Mouse (Mus musculus) heart, embryonic 15.5 days (tissue): Measurements from ENCODE around the gene Rtn4rl1. TPM values are rescaled to one million over a fixed set of nuclear protein-coding genes. Genes with fewer than 3 reads are reported as not detected.

ENCODE experiments used
- ATAC-seq: fragments of 200-750 bp; cut with Nextera tagmentation; replicated peaks from 2 replicates; pipeline ENCODE4 v1.8.0; 2017; ENCODE audit warnings: low read depth, moderate TSS enrichment; ENCODE audit not compliant: insufficient number of reproducible peaks, insufficient read depth, low FRiP score
- H3K27ac ChIP-seq: fragments of 300-500 bp; sonication (generic); 2 replicates; pipeline ENCODE4 v1.5.1; 2015; ENCODE audit warnings: mild to moderate bottlenecking, inconsistent platforms
- H3K27me3 ChIP-seq: fragments of 300-500 bp; sonication (generic); 2 replicates; pipeline ENCODE4 v1.6.1; 2015; ENCODE audit warnings: inconsistent platforms
- H3K36me3 ChIP-seq: fragments of 300-500 bp; sonication (generic); 2 replicates; pipeline ENCODE4 v1.6.1; 2015; ENCODE audit warnings: mild to moderate bottlenecking, inconsistent platforms
- H3K4me1 ChIP-seq: fragments of 300-500 bp; sonication (generic); replicated peaks from 2 replicates; pipeline ENCODE4 v1.6.1; 2015; ENCODE audit warnings: inconsistent platforms
- H3K4me2 ChIP-seq: fragments of 300-500 bp; sonication (generic); 2 replicates; pipeline ENCODE4 v1.6.1; 2015; ENCODE audit warnings: inconsistent platforms, mild to moderate bottlenecking, moderate library complexity
- H3K4me3 ChIP-seq: fragments of 300-500 bp; sonication (generic); 2 replicates; pipeline ENCODE4 v1.5.1; 2015; ENCODE audit warnings: mild to moderate bottlenecking, inconsistent platforms
- H3K9ac ChIP-seq: fragments of 300-500 bp; sonication (generic); 2 replicates; pipeline ENCODE4 v1.6.1; 2015; ENCODE audit warnings: mild to moderate bottlenecking, inconsistent platforms
- H3K9me3 ChIP-seq: fragments of 300-500 bp; sonication (generic); replicated peaks from 2 replicates; pipeline ENCODE4 v1.6.1; 2016; ENCODE audit warnings: inconsistent platforms
- WGBS: fragments of 180-500 bp; shearing (Covaris S2); methylation state at CpG from one replicate; pipeline ENCODE4 v1.1.7; 2015; ENCODE audit warnings: mixed read lengths; 5-methylcytosine and 5-hydroxymethylcytosine counted together
- polyA plus RNA-seq: library from polyadenylated mRNA; unstranded; fragments of >200 nt; fragmentation: Nextera tagmentation; extraction: Ambion mirVana; gene quantifications from 2 replicates; pipeline ENCODE4 v1.2.1, GENCODE M21; 2015

Gene Rtn4rl1
- polyA plus RNA-seq, 1 experiment from 2014 or later = 12.4 TPM

GRCm38 (mm10) chr11:75268492-75268891, 74.9 kb downstream of the Rtn4rl1 start:
- ATAC-seq = no peak
- Histone ChIP-seq H3K27me3 (no peaks in the 10 kb centered on the region), H3K27ac (peak overlapping the region; percentile 46; the same call in 1 of the 2 replicates), H3K4me2 (no peak overlapping the region), H3K4me1 (peaks cover 49% of the 10 kb centered on the region), H3K9me3 (no peaks in the 10 kb centered on the region), H3K4me3 (no peak overlapping the region), H3K9ac (no peak overlapping the region), H3K36me3 (0 out of 2 replicates have a peak, but pooled peaks cover 4% of the 10 kb centered on the region)
- WGBS = 31% methylated on average over 5 of the region's 5 CpGs

DNA sequence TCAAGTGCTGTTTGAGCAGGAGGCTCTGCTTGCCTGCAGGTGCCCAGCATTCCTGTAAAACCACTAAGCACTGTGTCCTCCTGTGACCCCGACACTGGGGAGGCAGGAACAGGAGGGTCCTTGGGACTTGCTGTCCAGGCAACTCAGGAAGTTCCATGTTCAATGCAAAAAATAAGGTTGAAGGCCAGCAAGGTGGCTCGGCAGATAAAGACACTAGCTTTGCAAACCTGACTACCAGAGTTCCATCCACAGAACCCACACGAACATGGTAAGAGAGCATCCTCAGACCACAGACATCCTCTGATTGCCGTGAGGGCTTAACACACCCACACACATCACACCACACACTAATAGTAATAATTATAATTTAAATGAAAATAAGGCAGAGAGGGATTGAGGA, 75.6 kb downstream of the Rtn4rl1 start:
- Histone ChIP-seq H3K4me2 (no peak overlapping the region), H3K4me3 (no peak overlapping the region), H3K27ac (no peak overlapping the region), H3K4me1 (peaks cover 51% of the 10 kb centered on the region), H3K9me3 (no peaks in the 10 kb centered on the region), H3K9ac (no peak overlapping the region), H3K27me3 (no peaks in the 10 kb centered on the region), H3K36me3 (0 out of 2 replicates have a peak, but pooled peaks cover 4% of the 10 kb centered on the region)
- WGBS = 66% methylated on average over 4 of the region's 4 CpGs
- ATAC-seq = no peak

DNA sequence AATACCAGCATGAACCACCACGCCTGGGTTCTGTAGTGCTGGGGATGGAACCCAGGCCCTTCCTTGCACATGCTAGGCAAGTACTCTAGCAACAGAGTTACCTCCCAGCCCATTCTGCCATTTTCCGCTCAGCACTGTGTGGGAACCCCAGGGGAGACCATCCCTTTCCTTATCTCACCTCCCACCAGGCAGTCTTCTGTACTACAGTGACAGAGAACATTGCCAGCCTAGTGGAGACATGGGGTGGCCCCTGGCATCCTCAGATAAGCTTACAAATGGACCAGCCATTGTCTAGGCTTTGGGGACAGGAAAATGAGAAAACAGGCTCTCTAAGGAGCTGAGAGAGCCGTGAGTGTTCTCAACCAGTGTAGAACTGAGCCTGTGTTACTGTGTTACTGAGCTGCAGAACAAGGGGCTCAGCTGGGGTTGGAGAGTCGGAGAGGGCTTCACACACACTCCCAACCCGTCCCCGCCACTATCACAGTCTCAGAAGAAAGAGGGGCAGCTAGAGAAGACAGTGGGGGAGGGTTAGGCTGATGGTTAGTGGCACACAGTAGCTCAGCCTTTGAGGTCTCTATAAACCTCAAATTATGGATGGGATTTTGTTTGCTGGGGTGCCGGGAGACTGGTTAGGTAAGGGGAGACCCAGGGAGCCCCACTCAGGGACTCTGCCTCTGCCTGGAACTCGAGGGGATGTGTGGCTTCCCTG, 76.8 kb downstream of the Rtn4rl1 start:
- Histone ChIP-seq H3K4me2 (no peak overlapping the region), H3K4me1 (peaks cover 57% of the 10 kb centered on the region), H3K36me3 (0 out of 2 replicates have a peak, but pooled peaks cover 4% of the 10 kb centered on the region), H3K9me3 (no peaks in the 10 kb centered on the region), H3K27ac (peak overlapping the region; percentile 35), H3K27me3 (no peaks in the 10 kb centered on the region), H3K9ac (no peak overlapping the region), H3K4me3 (no peak overlapping the region)
- ATAC-seq = no peak
- WGBS = 71% methylated on average over 8 of the region's 8 CpGs

DNA sequence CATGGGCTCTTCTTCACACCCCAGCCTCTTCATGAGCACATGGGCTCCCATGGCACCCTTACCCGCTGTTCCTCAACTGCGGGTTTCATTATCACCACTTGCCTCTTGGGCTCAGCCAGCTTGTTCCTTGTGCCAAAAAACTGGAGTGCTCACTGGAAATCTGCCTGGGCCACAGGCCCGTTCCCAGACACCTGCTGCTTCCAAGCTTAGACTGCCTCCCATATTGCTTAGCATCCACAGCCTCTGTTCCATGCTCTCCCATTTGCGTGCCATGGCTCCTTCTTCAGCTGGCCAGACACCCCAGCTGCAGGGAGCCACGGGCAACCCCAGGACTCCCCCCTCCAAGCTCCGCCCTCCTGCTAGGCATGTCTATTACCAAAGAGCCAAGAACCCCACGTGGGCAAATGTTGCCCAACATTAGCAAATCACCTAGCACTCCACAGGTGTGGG, 77.4 kb downstream of the Rtn4rl1 start:
- Histone ChIP-seq H3K4me1 (peaks cover 62% of the 10 kb centered on the region), H3K27me3 (no peaks in the 10 kb centered on the region), H3K9ac (no peak overlapping the region), H3K4me3 (no peak overlapping the region), H3K9me3 (no peaks in the 10 kb centered on the region), H3K27ac (peak overlapping the region; percentile 35), H3K36me3 (0 out of 2 replicates have a peak, but pooled peaks cover 4% of the 10 kb centered on the region), H3K4me2 (no peak overlapping the region)
- WGBS = 43% methylated on average over 7 of the region's 7 CpGs
- no peak for ATAC-seq

DNA sequence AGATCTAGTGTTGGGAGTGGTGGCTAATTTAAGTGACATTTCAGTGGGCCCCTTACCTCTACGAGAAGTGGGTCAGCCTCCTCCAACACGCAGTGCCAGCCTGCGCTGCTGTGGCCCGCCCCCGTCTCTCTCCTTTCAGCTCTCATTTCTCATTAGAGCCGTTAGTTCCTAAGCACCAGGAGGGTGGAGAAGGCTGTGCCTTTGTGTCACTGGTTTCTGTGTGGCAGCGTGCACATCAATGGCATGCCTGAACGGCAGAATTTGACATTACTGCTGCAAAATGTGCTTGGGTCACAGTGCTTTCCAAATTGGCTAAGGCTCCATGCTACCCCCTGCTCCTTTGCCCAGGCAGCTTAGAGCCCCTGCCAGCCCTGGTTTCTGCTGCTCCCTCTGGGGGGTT, 79.9 kb downstream of the Rtn4rl1 start:
- Histone ChIP-seq H3K4me2 (no peak overlapping the region), H3K4me3 (no peak overlapping the region), H3K4me1 (peaks cover 53% of the 10 kb centered on the region), H3K36me3 (no peaks in the 10 kb centered on the region), H3K9ac (0 out of 2 replicates have a peak overlapping the region, but pooled peaks have one; percentile 0), H3K9me3 (no peaks in the 10 kb centered on the region), H3K27ac (no peak overlapping the region), H3K27me3 (no peaks in the 10 kb centered on the region)
- WGBS = 36% methylated on average over 8 of the region's 8 CpGs
- no peak for ATAC-seq

- Histone ChIP-seq H3K9me3 (no peaks in the 10 kb centered on the region), H3K9ac (no peak overlapping the region), H3K27me3 (no peaks in the 10 kb centered on the region), H3K4me2 (peak overlapping the region; percentile 35; the same call in 1 of the 2 replicates), H3K4me1 (peaks cover 62% of the 10 kb centered on the region), H3K36me3 (no peaks in the 10 kb centered on the region), H3K4me3 (no peak overlapping the region), H3K27ac (peak overlapping the region; percentile 84)
- WGBS = 30% methylated on average over 6 of the region's 6 CpGs
- peak; percentile 67 for ATAC-seq
Observed at GRCm38 (mm10) chr11:75275035-75275434, 81.5 kb downstream of the Rtn4rl1 start.

DNA sequence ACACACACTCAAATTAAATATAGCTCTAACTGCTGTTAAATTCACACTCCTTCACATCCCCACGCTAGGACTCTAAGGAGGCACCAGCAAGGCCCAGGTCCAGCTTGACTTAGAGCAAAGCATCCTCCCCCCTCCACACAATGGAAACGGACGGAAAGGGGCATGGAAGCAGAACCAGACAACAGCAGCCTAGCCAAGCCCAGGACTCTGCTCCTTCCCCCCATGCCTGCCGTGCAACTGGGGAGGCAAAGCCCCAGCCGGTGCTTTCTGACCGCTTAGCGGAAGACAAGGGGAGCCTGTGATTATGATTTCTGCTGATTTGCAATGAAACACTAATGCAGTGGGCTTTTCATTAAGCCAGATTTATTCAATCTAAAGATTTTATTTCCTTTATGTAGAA, 84.5 kb downstream of the Rtn4rl1 start:
- Histone ChIP-seq H3K4me1 (peaks cover 70% of the 10 kb centered on the region), H3K4me2 (no peak overlapping the region), H3K27me3 (peaks cover 4% of the 10 kb centered on the region; the same call in 1 of the 2 replicates), H3K4me3 (no peak overlapping the region), H3K9ac (no peak overlapping the region), H3K36me3 (no peaks in the 10 kb centered on the region), H3K9me3 (no peaks in the 10 kb centered on the region), H3K27ac (no peak overlapping the region)
- no peak for ATAC-seq
- 67% methylated on average over 7 of the region's 7 CpGs for WGBS

DNA sequence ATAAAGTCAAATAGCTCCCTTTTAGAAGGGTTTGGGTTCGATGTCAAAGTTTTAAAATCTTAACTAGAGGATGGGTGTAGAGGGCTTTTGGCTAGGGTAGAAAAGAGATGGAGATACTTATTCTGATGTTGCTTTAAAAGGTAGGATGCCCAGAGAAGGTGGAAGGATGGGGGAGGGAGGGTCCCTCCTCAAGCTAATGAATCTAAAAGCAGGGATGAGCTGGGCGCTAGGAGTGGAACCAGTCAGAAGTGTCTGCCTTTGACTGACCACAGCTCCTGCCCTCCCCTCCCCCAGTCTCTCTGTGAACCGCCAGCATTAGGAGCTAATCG, 85.4 kb downstream of the Rtn4rl1 start:
- Histone ChIP-seq H3K9ac (peak overlapping the region; percentile 46), H3K27ac (peak overlapping the region; percentile 51), H3K4me1 (peaks cover 64% of the 10 kb centered on the region), H3K36me3 (no peaks in the 10 kb centered on the region), H3K27me3 (peaks cover 4% of the 10 kb centered on the region; the same call in 1 of the 2 replicates), H3K4me3 (peak overlapping the region; percentile 37), H3K9me3 (no peaks in the 10 kb centered on the region), H3K4me2 (peak overlapping the region; percentile 63)
- 15% methylated on average over 4 of the region's 4 CpGs for WGBS
- ATAC-seq = no peak

GRCm38 (mm10) chr11:75279342-75280065, 85.9 kb downstream of the Rtn4rl1 start:
- H3K4me3 ChIP-seq = peak overlapping the region; percentile 37
- H3K9me3 ChIP-seq = no peaks in the 10 kb centered on the region
- whole genome bisulfite sequencing = 8% methylated on average over 16 of the region's 16 CpGs
- H3K4me1 ChIP-seq = peaks cover 60% of the 10 kb centered on the region
- no peaks in the 10 kb centered on the region for H3K36me3 ChIP-seq
- no peak for ATAC-seq
- peaks cover 4% of the 10 kb centered on the region; the same call in 1 of the 2 replicates for H3K27me3 ChIP-seq
- H3K27ac ChIP-seq = peak overlapping the region; percentile 51
- peak overlapping the region; percentile 63 for H3K4me2 ChIP-seq
- H3K9ac ChIP-seq = peak overlapping the region; percentile 46

DNA sequence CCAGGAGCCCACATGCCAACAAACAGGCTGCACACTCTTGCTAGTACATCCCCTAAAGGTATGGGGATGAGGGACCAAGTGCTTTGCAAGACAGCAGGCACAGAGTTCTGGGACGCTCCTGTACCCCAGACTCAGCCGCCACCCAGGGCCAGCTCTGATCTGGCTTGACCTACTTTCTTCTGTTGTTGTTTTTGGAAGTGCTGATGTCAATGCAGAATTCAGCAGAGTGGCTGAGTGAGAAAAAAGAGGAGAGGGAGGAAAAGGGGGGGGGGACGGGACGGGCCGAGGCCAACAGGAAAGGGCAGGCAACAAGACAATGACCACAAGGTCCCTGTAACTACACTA, 86.5 kb downstream of the Rtn4rl1 start:
- 61% methylated on average over 5 of the region's 5 CpGs for WGBS
- H3K36me3 ChIP-seq = no peaks in the 10 kb centered on the region
- H3K4me2 ChIP-seq = 0 out of 2 replicates have a peak overlapping the region, but pooled peaks have one; percentile 63
- no peaks in the 10 kb centered on the region for H3K9me3 ChIP-seq
- H3K4me1 ChIP-seq = peaks cover 54% of the 10 kb centered on the region
- ATAC-seq = no peak
- peak overlapping the region; percentile 51; the same call in 1 of the 2 replicates for H3K27ac ChIP-seq
- no peak overlapping the region for H3K9ac ChIP-seq
- H3K27me3 ChIP-seq = peaks cover 4% of the 10 kb centered on the region; the same call in 1 of the 2 replicates
- no peak overlapping the region for H3K4me3 ChIP-seq

- H3K9me3 ChIP-seq = no peaks in the 10 kb centered on the region
- no peak overlapping the region for H3K4me3 ChIP-seq
- 73% methylated on average over 5 of the region's 5 CpGs for WGBS
- H3K27me3 ChIP-seq = peaks cover 4% of the 10 kb centered on the region; the same call in 1 of the 2 replicates
- no peak overlapping the region for H3K9ac ChIP-seq
- H3K4me2 ChIP-seq = no peak overlapping the region
- no peak for ATAC-seq
- H3K4me1 ChIP-seq = peaks cover 50% of the 10 kb centered on the region
- no peak overlapping the region for H3K27ac ChIP-seq
- no peaks in the 10 kb centered on the region for H3K36me3 ChIP-seq
Observed at GRCm38 (mm10) chr11:75280435-75281001, 86.9 kb downstream of the Rtn4rl1 start.
